In the genomic region with DNA sequence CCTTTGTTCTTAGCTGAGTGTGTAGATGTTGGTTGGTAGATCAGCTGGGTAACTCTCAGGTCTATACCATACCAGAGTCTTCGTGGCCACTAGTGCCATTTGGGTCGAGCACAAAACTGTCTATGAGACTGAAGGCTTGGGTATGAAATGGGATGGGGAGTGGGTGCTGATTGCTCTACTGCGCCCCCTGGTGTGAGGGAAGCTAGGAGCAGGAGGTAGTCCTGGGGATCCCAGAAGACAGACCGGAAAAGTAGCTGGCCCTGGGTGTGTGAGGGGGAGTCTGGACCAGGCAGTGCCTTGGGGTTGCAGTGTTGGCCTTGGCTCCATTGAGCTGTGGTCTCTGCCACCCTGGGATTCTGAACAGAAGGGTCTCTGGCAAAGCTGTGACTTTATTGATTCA, we compare ENCODE assay signal across 8 mouse cellular contexts. TPM values are rescaled to one million over a fixed set of nuclear protein-coding genes. Genes with fewer than 3 reads are reported as not detected.
A peak's percentile ranks its signal among the peaks of the same experiment; 100 is the strongest.
DNase-seq lines count a peak whose midpoint lies in the region; ATAC-seq and TF ChIP-seq lines count a peak whose summit lies in the region.
"Had no signal": no experiment of that assay in that cellular context is flagged by ENCODE, and none has a peak within 500 bp of the region (broad histone marks: within the 10 kb centered on the region; RNA-seq: fewer than 3 reads in every experiment).

No protein-coding gene starts in this region.

- peaks cover 0 to 14% of the 10 kb centered on the region in 2 experiments; a peak in 1 of 4 replicates for H3K4me1 ChIP-seq in ES-E14 (ENCODE audit: control insufficient read depth in 2 of 2, insufficient read depth in 2 of 2, low read length in 2 of 2, poor library complexity in 1 of 2)
- H3K4me1 ChIP-seq in bone marrow macrophage, adult 2 months (ENCODE audit: control insufficient read depth, insufficient read depth, low read length): no peaks in the 10 kb centered on the region
- H3K4me1 ChIP-seq in lung, adult 2 months (ENCODE audit: control insufficient read depth, insufficient read depth, low read length): no peaks in the 10 kb centered on the region
- no peaks in the 10 kb centered on the region for H3K4me1 ChIP-seq in stomach, postnatal 0 days (replicated peaks; ENCODE audit: control insufficient read depth, insufficient read depth)
- no peaks in the 10 kb centered on the region for H3K4me1 ChIP-seq in forebrain, embryonic 11.5 days (replicated peaks; ENCODE audit: control insufficient read depth, insufficient read depth, low read length)

- no peak overlapping the region for H3K9ac ChIP-seq in ES-E14 (ENCODE audit: insufficient read depth, low read depth, low read length, poor library complexity, severe bottlenecking)
- H3K9ac ChIP-seq in stomach, postnatal 0 days (ENCODE audit: low read length): no peak overlapping the region
- H3K9ac ChIP-seq in forebrain, embryonic 11.5 days (ENCODE audit: low read length): no peak overlapping the region

- H3K9me3 ChIP-seq in ES-E14 (ENCODE audit: control insufficient read depth, insufficient read depth, low read depth, low read length): no peaks in the 10 kb centered on the region
- H3K9me3 ChIP-seq in stomach, postnatal 0 days (ENCODE audit: control insufficient read depth, low read length): no peaks in the 10 kb centered on the region
- H3K9me3 ChIP-seq in forebrain, embryonic 11.5 days (ENCODE audit: control insufficient read depth, low read length): no peaks in the 10 kb centered on the region

- no peak for ATAC-seq in stomach, postnatal 0 days (ENCODE audit: low FRiP score, low TSS enrichment)
- ATAC-seq in forebrain, embryonic 11.5 days (replicated peaks; ENCODE audit: low FRiP score): no peak

- no peak overlapping the region for H3K4me3 ChIP-seq in layer of hippocampus, adult 2 months
- no peak overlapping the region for H3K4me3 ChIP-seq in ES-E14 (ENCODE audit: insufficient read depth in 1 of 2, low read depth in 1 of 2, low read length in 2 of 2, poor library complexity in 1 of 2, severe bottlenecking in 1 of 2)
- no peak overlapping the region for H3K4me3 ChIP-seq in bone marrow macrophage, adult 2 months (ENCODE audit: insufficient read depth, low read length)
- H3K4me3 ChIP-seq in lung, adult 2 months (replicated peaks; ENCODE audit: extremely low read depth, low read depth, low read length): no peak overlapping the region
- H3K4me3 ChIP-seq in stomach, postnatal 0 days (ENCODE audit: low read depth, low read length): no peak overlapping the region
- H3K4me3 ChIP-seq in forebrain, embryonic 11.5 days (ENCODE audit: low read depth, low read length): no peak overlapping the region

- no peaks in the 10 kb centered on the region for H3K27me3 ChIP-seq in stomach, postnatal 0 days (ENCODE audit: control insufficient read depth, insufficient read depth, low read length)
- no peaks in the 10 kb centered on the region for H3K27me3 ChIP-seq in forebrain, embryonic 11.5 days (ENCODE audit: control insufficient read depth, insufficient read depth, low read length)

- TF ChIP-seq CTCF in layer of hippocampus, adult 2 months (conservative IDR thresholded peaks at IDR 0.05): peak; percentile 77
- TF ChIP-seq CTCF in bone marrow macrophage, adult 2 months (IDR thresholded peaks at IDR 0.05; ENCODE audit: low read depth, low read length): peak; percentile 64
- peak; percentile 73 for TF ChIP-seq CTCF in lung, adult 2 months (IDR thresholded peaks at IDR 0.05; ENCODE audit: insufficient read depth, low read length)
- peak; percentile 72 for TF ChIP-seq CTCF in stomach, postnatal 0 days (IDR thresholded peaks at IDR 0.05; ENCODE audit: low read depth)

- peak in 1 of 2 experiments; percentile 48 for DNase-seq in layer of hippocampus, adult 2 months (ENCODE audit: low spot score in 2 of 2)
- DNase-seq in layer of hippocampus, adult 9-11 months: no peak
- DNase-seq in ES-E14 (ENCODE audit: low read depth, low spot score): peak; percentile 54
- peak; percentile 52 for DNase-seq in lung, adult 2 months
- DNase-seq in stomach, postnatal 0 days (ENCODE audit: low spot score): peak; percentile 49
- DNase-seq in forebrain, embryonic 11.5 days (ENCODE audit: low spot score): no peak

- H3K27ac ChIP-seq in layer of hippocampus, adult 2 months: no peak overlapping the region
- no peak overlapping the region for H3K27ac ChIP-seq in ES-E14 (ENCODE audit: insufficient read depth, low read depth, low read length, poor library complexity, severe bottlenecking)
- H3K27ac ChIP-seq in bone marrow macrophage, adult 2 months (ENCODE audit: insufficient read depth, low read depth, low read length): no peak overlapping the region
- H3K27ac ChIP-seq in stomach, postnatal 0 days (replicated peaks): no peak overlapping the region
- H3K27ac ChIP-seq in forebrain, embryonic 11.5 days (ENCODE audit: low read depth, low read length): no peak overlapping the region
- H3K27ac ChIP-seq: macrophage had no signal

- in situ Hi-C loops in ES-E14 (cut with MboI; ENCODE audit: low sequenced_read_pairs in 2 of 2, unreplicated experiment in 2 of 2): loop anchor here (10.0 to 25.0 kb wide), 2 partner anchors 223 to 225 kb away; no protein-coding TSS in a partner anchor

- no peak overlapping the region for H3K4me2 ChIP-seq in stomach, postnatal 0 days (replicated peaks; ENCODE audit: low read depth)
- no peak overlapping the region for H3K4me2 ChIP-seq in forebrain, embryonic 11.5 days (ENCODE audit: low read depth, low read length, severe bottlenecking)

- peaks cover 7% of the 10 kb centered on the region; the same call in 1 of the 2 replicates for H3K36me3 ChIP-seq in ES-E14 (ENCODE audit: control insufficient read depth, insufficient read depth, low read length, poor library complexity, severe bottlenecking)
- H3K36me3 ChIP-seq in stomach, postnatal 0 days (ENCODE audit: control insufficient read depth, insufficient read depth, low read length): peaks cover 9% of the 10 kb centered on the region
- no peaks in the 10 kb centered on the region; the same call in 1 of the 2 replicates for H3K36me3 ChIP-seq in forebrain, embryonic 11.5 days (ENCODE audit: control insufficient read depth, insufficient read depth, low read length)

- no peak for TF ChIP-seq POLR2A in bone marrow macrophage, adult 2 months (IDR thresholded peaks at IDR 0.05; ENCODE audit: borderline replicate concordance, low read depth, low read length)
- no peak for TF ChIP-seq POLR2A in lung, adult 2 months (IDR thresholded peaks at IDR 0.05; ENCODE audit: borderline replicate concordance, extremely low read depth, low read depth, low read length)

- 48% methylated on average over 4 of the region's 4 CpGs for WGBS in lung, adult 2 months
- 59% methylated on average over 4 of the region's 4 CpGs for WGBS in stomach, postnatal 0 days
- 71% methylated on average over 4 of the region's 4 CpGs for WGBS in forebrain, embryonic 11.5 days

- TF ChIP-seq EP300 in stomach, postnatal 0 days (optimal IDR thresholded peaks at IDR 0.05): no peak

TF ChIP-seq in ES-E14, 5 proteins besides CTCF, POLR2A, EP300 and RAD21:
- TF ChIP-seq ZNF384 (IDR thresholded peaks at IDR 0.05; ENCODE audit: low read depth, low read length): no peak
- TF ChIP-seq ZC3H11A (IDR thresholded peaks at IDR 0.05; ENCODE audit: borderline replicate concordance, low read depth, low read length): no peak
- TF ChIP-seq CHD2 (IDR thresholded peaks at IDR 0.05; ENCODE audit: low read depth, low read length): no peak
- no peak for TF ChIP-seq MAFK (IDR thresholded peaks at IDR 0.05; ENCODE audit: insufficient read depth, low read depth, low read length)
- TF ChIP-seq HCFC1 (IDR thresholded peaks at IDR 0.05; ENCODE audit: borderline replicate concordance, insufficient read depth, low read length): no peak

RNA-seq across cellular contexts. Expression of gene Cerk, which starts 48.3 kb away (rescaled TPM):
- 10 to 100 TPM; 41.6 to 43.0 TPM for total RNA-seq in layer of hippocampus, adult 2 months (2021)
- total RNA-seq in ES-E14 (2012; rRNA removed): 2.4 and 3.4 TPM in 2 replicates
- 103 and 111 TPM in 2 replicates for polyA plus RNA-seq in bone marrow macrophage, adult 2 months (2012; ENCODE audit: insufficient read depth, insufficient read length, missing spikeins)
- polyA plus RNA-seq in lung, adult 2 months (2012; rRNA removed): 38.2 and 40.8 TPM in 2 replicates
- 4.6 and 5.2 TPM in 2 replicates for polyA plus RNA-seq in stomach, postnatal 0 days (2015; fragmentation: Nextera tagmentation; extraction: Ambion mirVana)
- 17.4 and 19.1 TPM in 2 replicates for polyA plus RNA-seq in forebrain, embryonic 11.5 days (2014; fragmentation: Nextera tagmentation; extraction: Ambion mirVana)

Comparison
In these comparisons a context has a peak if more than half of its experiments do, and no peak if none do; other contexts are left out.
1. DNase-seq: peak in ES-E14 (single experiment), lung, adult 2 months (single experiment) and stomach, postnatal 0 days (single experiment); none in layer of hippocampus, adult 9-11 months (single experiment) and forebrain, embryonic 11.5 days (single experiment).
2. Peak in every context shown above with its lines, with median percentiles within 50 percentile points of each other: CTCF ChIP-seq.